ENCODE assay signal across 20 mouse cellular contexts in the genomic region with DNA sequence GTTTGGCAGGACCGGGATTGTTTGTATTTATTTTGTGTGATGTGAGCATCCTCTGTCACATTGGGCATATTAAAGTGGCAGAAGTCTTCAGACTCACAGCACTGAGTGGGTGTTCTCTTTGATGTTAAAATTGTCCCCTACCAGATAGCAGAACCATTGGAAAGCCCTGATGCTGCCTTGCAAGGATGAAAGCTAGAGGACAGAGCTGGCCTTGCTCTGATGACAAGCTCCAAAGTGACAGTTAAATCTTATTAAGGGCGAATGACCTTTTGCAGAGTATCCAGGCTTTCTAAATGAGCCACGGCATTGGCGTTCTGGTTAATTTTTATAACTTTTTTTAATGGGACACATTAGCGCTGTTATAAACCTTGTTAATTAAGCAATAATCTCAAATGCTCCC.
"Had no signal": no experiment of that assay in that cellular context is flagged by ENCODE, and none has a peak within 500 bp of the region (broad histone marks: within the 10 kb centered on the region; RNA-seq: fewer than 3 reads in every experiment).

No protein-coding gene starts in this region.

- ATAC-seq: intestine, postnatal 0 days; liver, embryonic 12.5 days; lung, postnatal 0 days; midbrain, embryonic 13.5 days had no signal

- H3K4me1 ChIP-seq: limb, embryonic 13.5 days; liver, embryonic 12.5 days; liver, embryonic 15.5 days; stomach, embryonic 15.5 days had no signal

- DNase-seq: kidney, adult 2 months; kidney, postnatal 25 days; layer of hippocampus, adult 9-11 months; liver; lung, adult 18-20 months; lung, postnatal 4 days; retina, postnatal 1 day; right cerebral cortex, postnatal 25 days; spleen, adult 18-20 months; thymus, postnatal 25 days had no signal

- H3K4me2 ChIP-seq: limb, embryonic 13.5 days; liver, embryonic 12.5 days; liver, embryonic 15.5 days; midbrain, embryonic 13.5 days; stomach, embryonic 15.5 days had no signal

- H3K27ac ChIP-seq: kidney, postnatal 0 days; layer of hippocampus, adult 2 months; limb, embryonic 10.5 days; limb, embryonic 13.5 days; liver, embryonic 12.5 days; liver, embryonic 15.5 days; stomach, embryonic 15.5 days had no signal

- H3K9ac ChIP-seq: limb, embryonic 13.5 days; liver, embryonic 12.5 days; liver, embryonic 15.5 days; midbrain, embryonic 13.5 days; stomach, embryonic 15.5 days had no signal

- H3K27me3 ChIP-seq: limb, embryonic 13.5 days; liver, embryonic 12.5 days; liver, embryonic 15.5 days; midbrain, embryonic 13.5 days; stomach, embryonic 15.5 days had no signal

- H3K36me3 ChIP-seq: liver, embryonic 12.5 days; liver, embryonic 15.5 days; stomach, embryonic 15.5 days had no signal

- H3K4me3 ChIP-seq: layer of hippocampus, adult 2 months; limb, embryonic 10.5 days; limb, embryonic 13.5 days; liver, embryonic 12.5 days; liver, embryonic 15.5 days; midbrain, embryonic 13.5 days; stomach, embryonic 15.5 days had no signal

- H3K9me3 ChIP-seq: limb, embryonic 10.5 days; limb, embryonic 13.5 days; liver, embryonic 12.5 days; liver, embryonic 15.5 days; midbrain, embryonic 13.5 days; stomach, embryonic 15.5 days had no signal
